Mouse (Mus musculus) small intestine, adult 2 months (tissue): ENCODE results near the gene Gstp3.

Experiments used
- CTCF ChIP-seq: fragments of 200-500 bp; IDR thresholded peaks from 2 replicates; pipeline ENCODE4 v1.5.1; 2012; ENCODE audit warnings: low read depth, mild to moderate bottlenecking, control low read depth, inconsistent platforms, low read length, moderate library complexity, mixed read lengths; ENCODE audit not compliant: insufficient replicate concordance, insufficient read length; ENCODE audit errors: extremely low read depth
- POLR2A ChIP-seq: fragments of 200-500 bp; IDR thresholded peaks from 2 replicates; pipeline ENCODE4 v1.6.1; 2012; ENCODE audit warnings: low read depth, mild to moderate bottlenecking, control low read depth, inconsistent platforms, low read length, moderate library complexity

DNA sequence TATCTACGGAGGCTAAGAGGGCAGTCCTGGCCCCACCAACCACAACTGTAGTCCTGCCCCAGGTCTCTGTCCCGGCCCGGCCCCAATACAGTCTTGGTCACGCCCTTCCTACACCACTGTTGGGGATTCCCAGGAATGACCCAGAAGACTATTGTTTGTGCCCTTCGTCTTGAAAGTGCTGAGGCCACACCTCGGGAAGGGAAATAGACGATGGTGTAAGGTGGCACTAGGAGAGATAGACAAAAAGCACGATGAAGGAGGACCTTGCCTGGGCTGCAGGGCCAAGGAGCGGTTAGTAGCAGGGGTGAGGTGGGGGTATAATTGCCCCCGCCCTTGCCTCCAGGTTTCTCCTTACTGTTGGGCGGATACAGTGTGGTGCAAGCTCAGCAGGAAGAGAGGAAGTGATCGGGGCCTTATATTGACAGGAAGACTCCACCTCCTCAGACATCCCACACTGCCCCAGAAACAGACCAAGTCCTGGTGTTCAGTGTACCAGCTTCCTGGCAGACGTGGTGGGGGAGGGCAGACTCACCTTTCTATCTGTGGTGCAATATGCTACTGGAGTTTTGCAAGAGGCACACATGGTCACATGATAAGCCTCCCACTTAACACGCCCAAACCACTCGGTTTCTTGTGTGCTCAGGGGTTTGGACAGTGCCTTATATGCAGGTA is at the start of gene Gstp3:
- TF ChIP-seq CTCF (no peak), POLR2A (peak; percentile 20; the same call in 1 of the 2 replicates)
